Mouse (Mus musculus): ENCODE results near the gene Kif14.

- no peak for TF ChIP-seq CTCF (IDR thresholded peaks at IDR 0.05; ENCODE audit: extremely low read depth, insufficient read depth, insufficient read length, insufficient replicate concordance)
- no peak for TF ChIP-seq POLR2A (IDR thresholded peaks at IDR 0.05; ENCODE audit: low read depth, low read length)
These were observed 114.1 kb downstream of the Kif14 start for GRCm38 (mm10) chr1:136580266-136580665.

Data from spleen, adult 2 months (tissue).